In genomic region chr7:19404476-19404875, GRCm38 (mm10) we compare ENCODE assay signal across 8 mouse cellular contexts. TPM values are rescaled to one million over a fixed set of nuclear protein-coding genes. Genes with fewer than 3 reads are reported as not detected.
DNase-seq lines count a peak whose midpoint lies in the region; ATAC-seq lines count a peak whose summit lies in the region.

Gene Ckm, plus strand, starts transcription at chr7:19404776.

- WGBS in kidney, embryonic 16.5 days, result 47% methylated on average over 7 of the region's 7 CpGs
- WGBS in forebrain, embryonic 12.5 days, result 53% methylated on average over 7 of the region's 7 CpGs
- 50% methylated on average over 7 of the region's 7 CpGs for WGBS in hindbrain, embryonic 11.5 days
- 46% methylated on average over 7 of the region's 7 CpGs for WGBS in midbrain, embryonic 15.5 days

- peak within 1 kb of the TSS; percentile 65 for H3K4me3 ChIP-seq in kidney, embryonic 16.5 days (ENCODE audit: low read length)
- H3K4me3 ChIP-seq in forebrain, embryonic 12.5 days (replicated peaks), result peak within 1 kb of the TSS; percentile 55
- peak within 1 kb of the TSS; percentile 52 for H3K4me3 ChIP-seq in hindbrain, embryonic 11.5 days (ENCODE audit: low read depth, low read length)
- peak within 1 kb of the TSS; percentile 50 for H3K4me3 ChIP-seq in midbrain, embryonic 15.5 days

- no peak for ATAC-seq in kidney, embryonic 16.5 days (ENCODE audit: low FRiP score, low TSS enrichment)
- ATAC-seq in forebrain, embryonic 12.5 days (ENCODE audit: low FRiP score), result no peak
- ATAC-seq in hindbrain, embryonic 11.5 days (ENCODE audit: low FRiP score), result no peak
- ATAC-seq in midbrain, embryonic 15.5 days (replicated peaks), result no peak

- no peaks in the 10 kb centered on the region for H3K36me3 ChIP-seq in kidney, embryonic 16.5 days (ENCODE audit: insufficient read depth, low read length)
- H3K36me3 ChIP-seq in forebrain, embryonic 12.5 days (replicated peaks), result no peaks in the 10 kb centered on the region
- no peaks in the 10 kb centered on the region for H3K36me3 ChIP-seq in hindbrain, embryonic 11.5 days (ENCODE audit: control insufficient read depth, insufficient read depth, low read length)
- H3K36me3 ChIP-seq in midbrain, embryonic 15.5 days (replicated peaks), result no peaks in the 10 kb centered on the region

- peak within 1 kb of the TSS; percentile 64 for H3K9ac ChIP-seq in kidney, embryonic 16.5 days (replicated peaks; ENCODE audit: low read length)
- H3K9ac ChIP-seq in forebrain, embryonic 12.5 days, result peak within 1 kb of the TSS; percentile 53
- peak within 1 kb of the TSS; percentile 44 for H3K9ac ChIP-seq in hindbrain, embryonic 11.5 days (ENCODE audit: low read depth, low read length)
- peak within 1 kb of the TSS; percentile 48 for H3K9ac ChIP-seq in midbrain, embryonic 15.5 days

- peaks cover 12% of the 10 kb centered on the region for H3K4me1 ChIP-seq in kidney, embryonic 16.5 days (ENCODE audit: insufficient read depth, low read length)
- peaks cover 21% of the 10 kb centered on the region for H3K4me1 ChIP-seq in forebrain, embryonic 12.5 days
- H3K4me1 ChIP-seq in hindbrain, embryonic 11.5 days (replicated peaks; ENCODE audit: control insufficient read depth, insufficient read depth, low read length), result peaks cover 10% of the 10 kb centered on the region; the same call in 1 of the 2 replicates
- H3K4me1 ChIP-seq in midbrain, embryonic 15.5 days, result peaks cover 14% of the 10 kb centered on the region

- DNase-seq in kidney, adult 9 months, result no peak
- no peak for DNase-seq in hindbrain, embryonic 11.5 days (ENCODE audit: low spot score)
- DNase-seq in right cerebral cortex, postnatal 14 days, result no peak
- DNase-seq in thymus, postnatal 36 days, result no peak
- no peak for DNase-seq in thymus, postnatal 25 days

- H3K9me3 ChIP-seq in kidney, embryonic 16.5 days (ENCODE audit: low read length), result peaks cover 7% of the 10 kb centered on the region
- peaks cover 4% of the 10 kb centered on the region; the same call in 1 of the 2 replicates for H3K9me3 ChIP-seq in forebrain, embryonic 12.5 days
- no peaks in the 10 kb centered on the region for H3K9me3 ChIP-seq in hindbrain, embryonic 11.5 days (ENCODE audit: control insufficient read depth, low read length)
- no peaks in the 10 kb centered on the region for H3K9me3 ChIP-seq in midbrain, embryonic 15.5 days

- H3K27me3 ChIP-seq in kidney, embryonic 16.5 days (ENCODE audit: insufficient read depth, low read length), result peaks cover 30% of the 10 kb centered on the region
- peaks cover 75% of the 10 kb centered on the region for H3K27me3 ChIP-seq in forebrain, embryonic 12.5 days
- H3K27me3 ChIP-seq in hindbrain, embryonic 11.5 days (ENCODE audit: control insufficient read depth, insufficient read depth, low read length), result peaks cover 35% of the 10 kb centered on the region
- H3K27me3 ChIP-seq in midbrain, embryonic 15.5 days (replicated peaks), result peaks cover 40% of the 10 kb centered on the region

- peak within 1 kb of the TSS; percentile 90 for H3K4me2 ChIP-seq in kidney, embryonic 16.5 days (replicated peaks; ENCODE audit: low read depth, low read length)
- H3K4me2 ChIP-seq in forebrain, embryonic 12.5 days, result peak within 1 kb of the TSS; percentile 89
- H3K4me2 ChIP-seq in hindbrain, embryonic 11.5 days (replicated peaks; ENCODE audit: low read depth, low read length), result peak within 1 kb of the TSS; percentile 94
- H3K4me2 ChIP-seq in midbrain, embryonic 15.5 days, result peak within 1 kb of the TSS; percentile 95

- no peak within 1 kb of the TSS for H3K27ac ChIP-seq in kidney, embryonic 16.5 days (ENCODE audit: low read length)
- no peak within 1 kb of the TSS for H3K27ac ChIP-seq in forebrain, embryonic 12.5 days
- no peak within 1 kb of the TSS for H3K27ac ChIP-seq in hindbrain, embryonic 11.5 days (ENCODE audit: low read depth, low read length)
- no peak within 1 kb of the TSS for H3K27ac ChIP-seq in midbrain, embryonic 15.5 days

RNA-seq across cellular contexts. Expression of gene Ckm, which starts in this region (rescaled TPM):
- 18.6 and 28.2 TPM in 2 replicates for polyA plus RNA-seq in kidney, embryonic 16.5 days (2015; fragmentation: Nextera tagmentation; extraction: Ambion mirVana)
- polyA plus RNA-seq in forebrain, embryonic 12.5 days (2016; fragmentation: Nextera tagmentation; extraction: Ambion mirVana), result not detected in 2 replicates
- polyA plus RNA-seq in hindbrain, embryonic 11.5 days (2014; fragmentation: Nextera tagmentation; extraction: Ambion mirVana), result 0.13 TPM in 1 of 2 replicates, not detected in the other
- not detected in 2 replicates for polyA plus RNA-seq in midbrain, embryonic 15.5 days (2015; fragmentation: Nextera tagmentation; extraction: Ambion mirVana)

Comparison
In these comparisons a context has a peak if more than half of its experiments do, and no peak if none do; other contexts are left out.
1. RNA of gene Ckm (polyA plus RNA-seq): 18.6 to 28.2 TPM in kidney, embryonic 16.5 days; 0.13 TPM in hindbrain, embryonic 11.5 days, not detected in forebrain, embryonic 12.5 days and not detected in midbrain, embryonic 15.5 days; every median in the first group is over 10 times any median in the second.
2. Peak in every context shown above with its lines, with median percentiles within 50 percentile points of each other: H3K4me2 ChIP-seq, H3K4me3 ChIP-seq and H3K9ac ChIP-seq.